Mouse (Mus musculus): ENCODE measurements around the gene Gpr137c.

GRCm38 (mm10) chr14:45291608-45292007 is 72.1 kb downstream of the Gpr137c start:
- no peak for TF ChIP-seq EP300 (IDR thresholded peaks at IDR 0.05; ENCODE audit: low read length)
- no peak for TF ChIP-seq CTCF (conservative IDR thresholded peaks at IDR 0.05 in 1 of 2, IDR thresholded peaks at IDR 0.05 in 1 of 2; ENCODE audit: low read depth in 2 of 2, low read length in 2 of 2)
- TF ChIP-seq E2F4 (IDR thresholded peaks at IDR 0.05; ENCODE audit: insufficient replicate concordance, low read depth, low read length), result no peak
- no peak for TF ChIP-seq POLR2A (IDR thresholded peaks at IDR 0.05; ENCODE audit: low read depth, low read length)
- TF ChIP-seq PAX5 (IDR thresholded peaks at IDR 0.05; ENCODE audit: low read length), result no peak
- no peak for TF ChIP-seq RCOR1 (conservative IDR thresholded peaks at IDR 0.05; ENCODE audit: low read depth, low read length)
